Mouse (Mus musculus) testis, adult 2 months (tissue): ENCODE results near the gene Ldlrad3. TPM values are rescaled to one million over a fixed set of nuclear protein-coding genes. Genes with fewer than 3 reads are reported as not detected.

Experiments used
- H3K27ac ChIP-seq: fragments of 200-500 bp; 2 replicates; pipeline ENCODE4 v1.5.1; 2012; ENCODE audit warnings: low read depth, low read length; ENCODE audit not compliant: control insufficient read depth, insufficient read depth
- H3K27me3 ChIP-seq: fragments of 200-500 bp; 2 replicates; pipeline ENCODE4 v1.6.1; 2012; ENCODE audit warnings: mild to moderate bottlenecking, low read length, moderate library complexity; ENCODE audit not compliant: control insufficient read depth, insufficient read depth
- H3K36me3 ChIP-seq: fragments of 200-500 bp; 2 replicates; pipeline ENCODE4 v1.6.1; 2012; ENCODE audit warnings: mild to moderate bottlenecking, low read length; ENCODE audit not compliant: control insufficient read depth, insufficient read depth
- H3K4me1 ChIP-seq: fragments of 200-500 bp; 2 replicates; pipeline ENCODE4 v1.6.1; 2012; ENCODE audit warnings: low read length; ENCODE audit not compliant: control insufficient read depth, insufficient read depth
- H3K4me3 ChIP-seq: fragments of 200-500 bp; 2 replicates; pipeline ENCODE4 v1.5.1; 2012; ENCODE audit warnings: low read depth, mild to moderate bottlenecking, low read length, moderate library complexity, mixed read lengths; ENCODE audit not compliant: control insufficient read depth
- CTCF ChIP-seq: fragments of 200-500 bp; IDR thresholded peaks from 2 replicates; pipeline ENCODE4 v1.5.1; 2012; ENCODE audit warnings: low read depth, mild to moderate bottlenecking, inconsistent platforms, low read length, moderate library complexity; ENCODE audit not compliant: control insufficient read depth, insufficient read depth, insufficient replicate concordance
- POLR2A ChIP-seq: fragments of 200-500 bp; IDR thresholded peaks from 2 replicates; pipeline ENCODE4 v1.6.1; 2012; ENCODE audit warnings: low read depth, mild to moderate bottlenecking, inconsistent platforms, low read length, moderate library complexity; ENCODE audit not compliant: control insufficient read depth
- polyA plus RNA-seq: library from polyadenylated mRNA; depleted of rRNA; stranded (reverse); fragments of >200 nt; gene quantifications from 2 replicates; pipeline ENCODE4 v1.2.3, GENCODE M21; 2012

Gene Ldlrad3
- polyA plus RNA-seq, 1 experiment, result 1.8 TPM

- no peak overlapping the region for H3K4me3 ChIP-seq
Measured at GRCm38 (mm10) chr2:102216817-102217216, 30.6 kb upstream of the Ldlrad3 start.

DNA sequence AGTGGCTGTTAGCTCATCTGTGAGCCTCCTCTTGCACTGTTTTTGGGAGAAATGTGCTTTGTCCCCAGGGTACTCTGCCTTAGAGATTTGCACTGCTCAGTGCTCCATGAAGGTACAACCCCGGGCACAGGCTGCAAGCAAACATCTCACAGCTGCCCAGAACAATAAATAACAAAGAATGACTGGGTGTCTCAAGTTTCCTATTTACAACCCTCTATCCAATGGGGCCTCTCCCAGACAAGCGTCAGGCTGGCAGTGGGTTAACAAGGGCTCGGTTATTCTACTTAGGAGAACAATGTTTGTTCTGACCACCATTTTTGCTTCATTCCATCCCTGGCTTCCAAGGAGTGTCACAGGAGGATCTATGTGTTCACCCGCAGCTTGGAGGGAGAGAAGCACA lies 25.9 kb upstream of the Ldlrad3 start:
- no peaks in the 10 kb centered on the region for H3K36me3 ChIP-seq
- H3K4me1 ChIP-seq, result no peaks in the 10 kb centered on the region
- no peak overlapping the region for H3K4me3 ChIP-seq
- no peaks in the 10 kb centered on the region for H3K27me3 ChIP-seq
- TF ChIP-seq CTCF, result no peak
- no peak for TF ChIP-seq POLR2A
- no peak overlapping the region for H3K27ac ChIP-seq

More at GRCm38 (mm10) chr2:102216817-102217216, 30.6 kb upstream of the Ldlrad3 start:
- Histone ChIP-seq H3K4me1 (no peaks in the 10 kb centered on the region), H3K36me3 (no peaks in the 10 kb centered on the region), H3K27ac (no peak overlapping the region), H3K27me3 (no peaks in the 10 kb centered on the region)
- TF ChIP-seq CTCF, result no peak
- TF ChIP-seq POLR2A, result no peak

- H3K4me3 ChIP-seq, result no peak overlapping the region
- H3K4me1 ChIP-seq, result no peaks in the 10 kb centered on the region
- no peaks in the 10 kb centered on the region for H3K27me3 ChIP-seq
- H3K36me3 ChIP-seq, result no peaks in the 10 kb centered on the region
- H3K27ac ChIP-seq, result no peak overlapping the region
- TF ChIP-seq POLR2A (no peak), CTCF (no peak)
Measured at GRCm38 (mm10) chr2:102205672-102206399, 19.7 kb upstream of the Ldlrad3 start.

GRCm38 (mm10) chr2:102203478-102203877 lies 17.3 kb upstream of the Ldlrad3 start:
- Histone ChIP-seq H3K4me3 (no peak overlapping the region), H3K4me1 (no peaks in the 10 kb centered on the region), H3K27me3 (no peaks in the 10 kb centered on the region), H3K36me3 (no peaks in the 10 kb centered on the region), H3K27ac (no peak overlapping the region)
- no peak for TF ChIP-seq CTCF

DNA sequence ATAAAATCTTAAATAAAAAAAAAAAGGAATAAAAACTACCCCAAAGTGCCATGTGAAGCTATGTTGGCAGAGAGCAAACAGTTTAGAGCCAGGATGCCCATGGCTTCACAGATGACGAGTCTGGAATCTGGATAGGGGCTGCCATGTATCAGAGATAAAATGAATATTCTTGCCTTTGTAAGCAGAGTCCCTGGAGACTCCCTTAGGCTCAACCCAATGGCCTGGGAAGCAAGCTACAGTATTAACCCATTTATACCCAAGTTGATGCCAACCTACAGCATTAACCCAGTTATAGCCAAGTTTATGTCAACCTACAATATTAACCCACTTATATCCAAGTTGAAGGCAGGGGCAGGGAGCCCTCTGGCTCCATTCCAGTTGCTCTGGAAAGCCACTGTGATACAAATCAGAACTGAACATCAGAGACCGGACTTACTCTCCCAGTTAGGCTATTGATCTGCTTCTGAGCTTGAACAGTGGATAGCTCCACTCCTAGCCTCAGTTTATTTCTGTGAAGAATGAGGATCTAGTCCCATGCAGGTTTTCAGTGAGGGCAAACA lies 16.1 kb upstream of the Ldlrad3 start:
- no peak overlapping the region for H3K4me3 ChIP-seq
- TF ChIP-seq POLR2A (no peak), CTCF (no peak)
- H3K36me3 ChIP-seq, result no peaks in the 10 kb centered on the region
- no peak overlapping the region for H3K27ac ChIP-seq
- no peaks in the 10 kb centered on the region for H3K4me1 ChIP-seq
- no peaks in the 10 kb centered on the region for H3K27me3 ChIP-seq

- H3K4me1 ChIP-seq, result no peaks in the 10 kb centered on the region
- H3K4me3 ChIP-seq, result no peak overlapping the region
- TF ChIP-seq POLR2A (no peak), CTCF (no peak)
- H3K27me3 ChIP-seq, result no peaks in the 10 kb centered on the region
- H3K36me3 ChIP-seq, result no peaks in the 10 kb centered on the region
- H3K27ac ChIP-seq, result no peak overlapping the region
Measured at GRCm38 (mm10) chr2:102201198-102201948, 15.2 kb upstream of the Ldlrad3 start.

DNA sequence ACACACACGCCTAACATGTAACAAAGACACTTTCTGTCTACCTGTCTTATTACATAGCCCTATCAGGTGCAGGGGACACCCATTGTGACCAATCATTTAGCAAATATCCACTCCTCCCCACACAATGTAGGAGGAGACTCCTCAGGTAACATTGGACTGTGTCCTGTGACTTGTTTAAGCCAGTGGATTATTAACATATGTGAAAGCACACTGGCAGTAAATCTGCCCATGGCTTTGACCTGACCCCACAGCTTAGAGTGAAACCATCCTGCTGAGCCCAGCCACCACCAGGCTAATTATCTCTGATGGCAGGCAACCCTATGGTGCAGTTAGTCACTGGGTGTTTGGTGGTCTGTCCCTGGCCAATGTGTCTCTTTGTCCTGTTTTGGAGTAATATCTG lies 11.1 kb upstream of the Ldlrad3 start:
- Histone ChIP-seq H3K4me1 (no peaks in the 10 kb centered on the region), H3K36me3 (no peaks in the 10 kb centered on the region), H3K27ac (no peak overlapping the region), H3K4me3 (no peak overlapping the region), H3K27me3 (no peaks in the 10 kb centered on the region)
- TF ChIP-seq CTCF (no peak), POLR2A (no peak)
